Mouse (Mus musculus) hindlimb bud, embryonic 11.5 days (tissue): ENCODE measurements at regions not wholly inside any gene's neighbourhood (a gene's known extent, or its start where the extent isn't known, plus 50 kb on each side); places are given as distances from the start of the nearest gene placed in this dataset.

Experiments used
- DNase-seq: peaks from one replicate; pipeline ENCODE4 v3.0.0-alpha.2; 2012; ENCODE audit warnings: low read depth, low spot score; ENCODE audit errors: extremely low spot score

GRCm38 (mm10) chr15:71358189-71358790 is 2476.1 kb upstream of the Gm6569 start:
- DNase-seq, result no peak

GRCm38 (mm10) chr15:71375775-71376174 is 2458.6 kb upstream of the Gm6569 start:
- DNase-seq, result no peak
